Mouse (Mus musculus) mouse trophoblast stem cell (cell line): ENCODE measurements around the gene Anapc5.

Source experiments
- in situ Hi-C, 2 experiments: fragments of 300-500 bp; cut with MseI, MboI; formaldehyde crosslinking; loops; 2 replicates in 1 of 2; 3 replicates in 1 of 2; pipeline ENCODE4 v1.15.1; 2025

Anapc5 gene

GRCm38 (mm10) chr5:122769101-122769568 is 52.0 kb downstream of the Anapc5 start:
- in situ Hi-C loops: no loop called here

GRCm38 (mm10) chr5:122767283-122767682 is 53.9 kb downstream of the Anapc5 start:
- in situ Hi-C loops: no loop called here

- in situ Hi-C loops: no loop called here
Measured at GRCm38 (mm10) chr5:122764032-122764464, 57.1 kb downstream of the Anapc5 start.

GRCm38 (mm10) chr5:122763271-122764031 is 57.7 kb downstream of the Anapc5 start:
- in situ Hi-C loops: no loop called here

- in situ Hi-C loops: no loop called here
Measured at GRCm38 (mm10) chr5:122756680-122757079, 64.5 kb downstream of the Anapc5 start.

- in situ Hi-C loops: no loop called here
Measured at GRCm38 (mm10) chr5:122756144-122756543, 65.0 kb downstream of the Anapc5 start.

- in situ Hi-C loops: no loop called here
Measured at GRCm38 (mm10) chr5:122755620-122756019, 65.5 kb downstream of the Anapc5 start.

- in situ Hi-C loops: no loop called here
Measured at GRCm38 (mm10) chr5:122754477-122754876, 66.7 kb downstream of the Anapc5 start.

- in situ Hi-C loops: no loop called here
Measured at GRCm38 (mm10) chr5:122747950-122748349, 73.2 kb downstream of the Anapc5 start.

- in situ Hi-C loops: no loop called here
Measured at GRCm38 (mm10) chr5:122743880-122744422, 77.2 kb downstream of the Anapc5 start.
